Mouse (Mus musculus) adipocyte (in vitro differentiated cells): ENCODE measurements at regions not wholly inside any gene's neighbourhood (a gene's known extent, or its start where the extent isn't known, plus 50 kb on each side); places are given as distances from the start of the nearest gene placed in this dataset.

Experiments
- DNase-seq: peaks from one replicate; pipeline ENCODE4 v3.0.0-alpha.2; 2016; ENCODE audit warnings: low spot score

GRCm38 (mm10) chr9:89789926-89790325, 51.7 kb upstream of the Ankrd34c start:
- DNase-seq = no peak

- no peak for DNase-seq
These were observed 50.4 kb upstream of the Ankrd34c start for GRCm38 (mm10) chr9:89788651-89789050.
